Mouse (Mus musculus) hindbrain, embryonic 15.5 days (tissue): Measurements from ENCODE around the gene Tceal8. TPM values are rescaled to one million over a fixed set of nuclear protein-coding genes. Genes with fewer than 3 reads are reported as not detected.
"Not testable (repeated sequence)": the region's sequence is repeated elsewhere in the genome, so short reads cannot be mapped to it uniquely, and the experiment has no call there.

Source experiments
- ATAC-seq: fragments of 200-750 bp; cut with Nextera tagmentation; 2 replicates; pipeline ENCODE4 v1.8.0; 2017; ENCODE audit warnings: low read depth, moderate number of reproducible peaks, moderate TSS enrichment; ENCODE audit not compliant: low FRiP score
- H3K27ac ChIP-seq: fragments of 300-500 bp; sonication (generic); replicated peaks from 2 replicates; pipeline ENCODE4 v1.5.1; 2015; ENCODE audit warnings: mild to moderate bottlenecking, inconsistent platforms
- H3K27me3 ChIP-seq: fragments of 300-500 bp; sonication (generic); 2 replicates; pipeline ENCODE4 v1.6.1; 2015; ENCODE audit warnings: control low read depth, inconsistent platforms
- H3K36me3 ChIP-seq: fragments of 300-500 bp; sonication (generic); 2 replicates; pipeline ENCODE4 v1.6.1; 2015; ENCODE audit warnings: control low read depth, inconsistent platforms
- H3K4me1 ChIP-seq: fragments of 300-500 bp; sonication (generic); replicated peaks from 2 replicates; pipeline ENCODE4 v1.6.1; 2015; ENCODE audit warnings: control low read depth, inconsistent platforms
- H3K4me2 ChIP-seq: fragments of 300-500 bp; sonication (generic); 2 replicates; pipeline ENCODE4 v1.6.1; 2015; ENCODE audit warnings: moderate library complexity, mild to moderate bottlenecking, inconsistent platforms
- H3K4me3 ChIP-seq: fragments of 300-500 bp; sonication (generic); 2 replicates; pipeline ENCODE4 v1.5.1; 2015; ENCODE audit warnings: mild to moderate bottlenecking, inconsistent platforms
- H3K9ac ChIP-seq: fragments of 300-500 bp; sonication (generic); 2 replicates; pipeline ENCODE4 v1.6.1; 2015; ENCODE audit warnings: inconsistent platforms
- H3K9me3 ChIP-seq: fragments of 300-500 bp; sonication (generic); 2 replicates; pipeline ENCODE4 v1.6.1; 2016; ENCODE audit warnings: control low read depth, inconsistent platforms
- WGBS: fragments of 180-500 bp; shearing (Covaris S2); methylation state at CpG from one replicate; pipeline ENCODE4 v1.1.7; 2015; 5-methylcytosine and 5-hydroxymethylcytosine counted together
- polyA plus RNA-seq: library from polyadenylated mRNA; unstranded; fragments of >200 nt; fragmentation: Nextera tagmentation; extraction: Ambion mirVana; gene quantifications from 2 replicates; pipeline ENCODE4 v1.2.1, GENCODE M21; 2015

Gene Tceal8
- 119 and 125 TPM in 2 replicates for polyA plus RNA-seq

GRCm38 (mm10) chrX:136172118-136172551 is at the start of gene Tceal8:
Gene Tceal8 (minus strand): TSS chrX:136172342.
- H3K4me2 ChIP-seq: peak within 1 kb of the TSS; percentile 58
- H3K27ac ChIP-seq: peak within 1 kb of the TSS; percentile 84
- H3K27me3 ChIP-seq: no peaks in the 10 kb centered on the region
- H3K36me3 ChIP-seq: no peaks in the 10 kb centered on the region
- peak; percentile 98 for ATAC-seq
- H3K4me1 ChIP-seq: peaks cover 5% of the 10 kb centered on the region
- H3K4me3 ChIP-seq: peak within 1 kb of the TSS; percentile 57
- no peaks in the 10 kb centered on the region for H3K9me3 ChIP-seq
- H3K9ac ChIP-seq: peak within 1 kb of the TSS; percentile 67
- 7% methylated on average over 10 of the region's 10 CpGs for WGBS

- no peaks in the 10 kb centered on the region for H3K36me3 ChIP-seq
- WGBS: 48% methylated on average over 1 of the region's 1 CpGs
- no peaks in the 10 kb centered on the region for H3K27me3 ChIP-seq
- H3K9me3 ChIP-seq: no peaks in the 10 kb centered on the region
- no peak overlapping the region for H3K4me2 ChIP-seq
- 0 out of 2 replicates have a peak, but pooled peaks cover 4% of the 10 kb centered on the region for H3K4me1 ChIP-seq
- ATAC-seq: no peak
- H3K9ac ChIP-seq: no peak overlapping the region
- no peak overlapping the region for H3K4me3 ChIP-seq
- H3K27ac ChIP-seq: no peak overlapping the region
Measured at GRCm38 (mm10) chrX:136216303-136216702, 44.2 kb upstream of the Tceal8 start.

- 20% methylated on average over 6 of the region's 67 CpGs for WGBS
- H3K4me1 ChIP-seq, H3K27ac ChIP-seq, H3K9me3 ChIP-seq, H3K36me3 ChIP-seq, H3K27me3 ChIP-seq: not testable (repeated sequence)
- H3K4me3 ChIP-seq: peak within 1 kb of the TSS; percentile 43
- peak; percentile 93 for ATAC-seq
- peak within 1 kb of the TSS; percentile 40; the same call in 1 of the 2 replicates for H3K9ac ChIP-seq
- peak within 1 kb of the TSS; percentile 50 for H3K4me2 ChIP-seq
Measured at GRCm38 (mm10) chrX:136214729-136215677, 42.9 kb upstream of the Tceal8 start, which contains the start of the genes Tceal7 and Bex1. Gene Tceal7 (plus strand): TSS chrX:136214779. Gene Bex1 (minus strand): TSS chrX:136215513.

GRCm38 (mm10) chrX:136213396-136213795 is 41.3 kb upstream of the Tceal8 start:
- ATAC-seq: no peak
- 0 out of 2 replicates have a peak, but pooled peaks cover 4% of the 10 kb centered on the region for H3K4me1 ChIP-seq
- no peaks in the 10 kb centered on the region for H3K9me3 ChIP-seq
- no peaks in the 10 kb centered on the region for H3K36me3 ChIP-seq
- no peak overlapping the region for H3K27ac ChIP-seq
- WGBS: 88% methylated on average over 2 of the region's 2 CpGs
- H3K9ac ChIP-seq: no peak overlapping the region
- no peak overlapping the region for H3K4me2 ChIP-seq
- H3K27me3 ChIP-seq: no peaks in the 10 kb centered on the region
- H3K4me3 ChIP-seq: no peak overlapping the region

GRCm38 (mm10) chrX:136204406-136204805 is 32.3 kb upstream of the Tceal8 start:
- Histone ChIP-seq H3K9me3 (no peaks in the 10 kb centered on the region), H3K4me3 (no peak overlapping the region), H3K4me2 (no peak overlapping the region), H3K27me3 (no peaks in the 10 kb centered on the region), H3K9ac (no peak overlapping the region), H3K27ac (no peak overlapping the region), H3K4me1 (no peaks in the 10 kb centered on the region), H3K36me3 (no peaks in the 10 kb centered on the region)
- no peak for ATAC-seq
- 82% methylated on average over 6 of the region's 6 CpGs for WGBS

GRCm38 (mm10) chrX:136203664-136204066 is 31.5 kb upstream of the Tceal8 start, which contains the start of gene Tceal5:
Gene Tceal5 (minus strand): TSS chrX:136203876.
- Histone ChIP-seq H3K36me3 (no peaks in the 10 kb centered on the region), H3K4me2 (peak within 1 kb of the TSS; percentile 54), H3K4me3 (peak within 1 kb of the TSS; percentile 51), H3K9ac (peak within 1 kb of the TSS; percentile 54), H3K4me1 (no peaks in the 10 kb centered on the region), H3K27ac (peak within 1 kb of the TSS; percentile 78), H3K9me3 (no peaks in the 10 kb centered on the region), H3K27me3 (no peaks in the 10 kb centered on the region)
- 15% methylated on average over 9 of the region's 9 CpGs for WGBS
- peak; percentile 95 for ATAC-seq

GRCm38 (mm10) chrX:136203257-136203656 is 31.1 kb upstream of the Tceal8 start:
- Histone ChIP-seq H3K9ac (peak overlapping the region; percentile 54), H3K36me3 (no peaks in the 10 kb centered on the region), H3K27ac (peak overlapping the region; percentile 78), H3K9me3 (no peaks in the 10 kb centered on the region), H3K4me3 (peak overlapping the region; percentile 51), H3K27me3 (no peaks in the 10 kb centered on the region), H3K4me2 (peak overlapping the region; percentile 54), H3K4me1 (no peaks in the 10 kb centered on the region)
- no peak; the same call in 1 of the 2 replicates for ATAC-seq
- 31% methylated on average over 7 of the region's 7 CpGs for WGBS

- Histone ChIP-seq H3K9ac (no peak overlapping the region), H3K9me3 (no peaks in the 10 kb centered on the region), H3K27me3 (no peaks in the 10 kb centered on the region), H3K4me3 (no peak overlapping the region), H3K36me3 (no peaks in the 10 kb centered on the region), H3K27ac (no peak overlapping the region), H3K4me1 (no peaks in the 10 kb centered on the region), H3K4me2 (no peak overlapping the region)
- WGBS: 56% methylated on average over 1 of the region's 1 CpGs
- ATAC-seq: no peak
Measured at GRCm38 (mm10) chrX:136196873-136197272, 24.7 kb upstream of the Tceal8 start.

- Histone ChIP-seq H3K4me2 (no peak overlapping the region), H3K27ac (no peak overlapping the region), H3K9ac (no peak overlapping the region), H3K4me1 (no peaks in the 10 kb centered on the region), H3K36me3 (no peaks in the 10 kb centered on the region), H3K27me3 (no peaks in the 10 kb centered on the region), H3K9me3 (no peaks in the 10 kb centered on the region), H3K4me3 (no peak overlapping the region)
- WGBS: 85% methylated on average over 16 of the region's 16 CpGs
- ATAC-seq: no peak
Measured at GRCm38 (mm10) chrX:136195193-136195944, 23.2 kb upstream of the Tceal8 start.

GRCm38 (mm10) chrX:136183107-136183506 is 11.0 kb upstream of the Tceal8 start:
- no peak overlapping the region for H3K9ac ChIP-seq
- H3K36me3 ChIP-seq: no peaks in the 10 kb centered on the region
- no peak overlapping the region for H3K4me3 ChIP-seq
- H3K27me3 ChIP-seq: no peaks in the 10 kb centered on the region
- no peak for ATAC-seq
- H3K27ac ChIP-seq: no peak overlapping the region
- 81% methylated on average over 1 of the region's 1 CpGs for WGBS
- H3K9me3 ChIP-seq: no peaks in the 10 kb centered on the region
- no peaks in the 10 kb centered on the region for H3K4me1 ChIP-seq
- H3K4me2 ChIP-seq: no peak overlapping the region

- H3K27me3 ChIP-seq: no peaks in the 10 kb centered on the region
- no peak overlapping the region for H3K27ac ChIP-seq
- H3K4me2 ChIP-seq: no peak overlapping the region
- 25% methylated on average over 10 of the region's 11 CpGs for WGBS
- H3K9ac ChIP-seq: no peak overlapping the region
- H3K9me3 ChIP-seq: no peaks in the 10 kb centered on the region
- H3K36me3 ChIP-seq: no peaks in the 10 kb centered on the region
- H3K4me3 ChIP-seq: no peak overlapping the region
- no peaks in the 10 kb centered on the region for H3K4me1 ChIP-seq
- ATAC-seq: no peak
Measured at GRCm38 (mm10) chrX:136180897-136181553, 8.9 kb upstream of the Tceal8 start.
